Mouse (Mus musculus): Measurements from ENCODE around the gene Aste1. TPM values are rescaled to one million over a fixed set of nuclear protein-coding genes. Genes with fewer than 3 reads are reported as not detected.

The Aste1 gene
- polyA plus RNA-seq, 1 experiment from 2014 or later: 8.1 TPM

GRCm38 (mm10) chr9:105461496-105461895 is 66.3 kb downstream of the Aste1 start:
- H3K4me1 ChIP-seq (replicated peaks; ENCODE audit: control insufficient read depth, insufficient read depth): no peaks in the 10 kb centered on the region
- H3K27ac ChIP-seq (replicated peaks): no peak overlapping the region
- H3K4me3 ChIP-seq (ENCODE audit: low read depth, low read length): no peak overlapping the region
- no peak overlapping the region for H3K9ac ChIP-seq (ENCODE audit: low read length)
- DNase-seq (ENCODE audit: low spot score) (no peak), ATAC-seq (ENCODE audit: low FRiP score, low TSS enrichment) (no peak)
- H3K36me3 ChIP-seq (ENCODE audit: control insufficient read depth, insufficient read depth, low read length): peaks cover 8% of the 10 kb centered on the region
- no peak overlapping the region for H3K4me2 ChIP-seq (replicated peaks; ENCODE audit: low read depth)
- 71% methylated on average over 7 of the region's 7 CpGs for WGBS
- TF ChIP-seq EP300 (optimal IDR thresholded peaks at IDR 0.05): no peak
- TF ChIP-seq CTCF (IDR thresholded peaks at IDR 0.05; ENCODE audit: low read depth): no peak
- no peaks in the 10 kb centered on the region for H3K9me3 ChIP-seq (ENCODE audit: control insufficient read depth, low read length)
- H3K27me3 ChIP-seq (ENCODE audit: control insufficient read depth, insufficient read depth, low read length): no peaks in the 10 kb centered on the region

Other genes with a start within 250 kb of the Aste1 start
- 0.18 and 0.29 TPM in 2 replicates for gene Nek11, start 132 bp downstream of the Aste1 start, polyA plus RNA-seq (2015; fragmentation: Nextera tagmentation; extraction: Ambion mirVana)
- gene Atp2c1, start 131.9 kb downstream of the Aste1 start, polyA plus RNA-seq (2015; fragmentation: Nextera tagmentation; extraction: Ambion mirVana): 33.2 and 36.6 TPM in 2 replicates
- 10.0 and 10.4 TPM in 2 replicates for gene Pik3r4, start 247.6 kb downstream of the Aste1 start, polyA plus RNA-seq (2015; fragmentation: Nextera tagmentation; extraction: Ambion mirVana)

Data from stomach, postnatal 0 days (tissue).